Mouse (Mus musculus) MEL (cell line): ENCODE data around the gene Aknad1.

Experiments
- BHLHE40 ChIP-seq: IDR thresholded peaks from 2 replicates; pipeline ENCODE4 v1.6.1; 2012; ENCODE audit warnings: low read depth, mild to moderate bottlenecking, inconsistent platforms, low read length, improper control_type of control experiment, borderline replicate concordance
- CTCF ChIP-seq, 3 experiments: IDR thresholded peaks in 2 of 3; conservative IDR thresholded peaks in 1 of 3; 2 replicates each; pipeline ENCODE4 v1.5.1; 2011 to 2012; ENCODE audit warnings: low read length in 3 of 3, low read depth in 2 of 3, mild to moderate bottlenecking in 2 of 3, improper control_type of control experiment in 1 of 3, inconsistent platforms in 1 of 3, mixed read lengths in 1 of 3, moderate library complexity in 1 of 3; ENCODE audit not compliant: control insufficient read depth in 1 of 3, insufficient read depth in 1 of 3, poor library complexity in 1 of 3, severe bottlenecking in 1 of 3
- EP300 ChIP-seq, 2 experiments: IDR thresholded peaks; 2 replicates each; pipeline ENCODE4 v1.6.1; 2011; ENCODE audit warnings: improper control_type of control experiment in 2 of 2, low read length in 2 of 2, low read depth in 1 of 2, mild to moderate bottlenecking in 1 of 2
- MAFK ChIP-seq: IDR thresholded peaks from 2 replicates; pipeline ENCODE4 v1.6.1; 2011; ENCODE audit warnings: low read depth, mild to moderate bottlenecking, low read length, improper control_type of control experiment, borderline replicate concordance
- MAZ ChIP-seq: IDR thresholded peaks from 2 replicates; pipeline ENCODE4 v1.6.1; 2012; ENCODE audit warnings: low read depth, mild to moderate bottlenecking, inconsistent platforms, low read length, improper control_type of control experiment
- NELFE ChIP-seq: IDR thresholded peaks from 2 replicates; pipeline ENCODE4 v1.6.1; 2011; ENCODE audit warnings: low read depth, low read length, improper control_type of control experiment

DNA sequence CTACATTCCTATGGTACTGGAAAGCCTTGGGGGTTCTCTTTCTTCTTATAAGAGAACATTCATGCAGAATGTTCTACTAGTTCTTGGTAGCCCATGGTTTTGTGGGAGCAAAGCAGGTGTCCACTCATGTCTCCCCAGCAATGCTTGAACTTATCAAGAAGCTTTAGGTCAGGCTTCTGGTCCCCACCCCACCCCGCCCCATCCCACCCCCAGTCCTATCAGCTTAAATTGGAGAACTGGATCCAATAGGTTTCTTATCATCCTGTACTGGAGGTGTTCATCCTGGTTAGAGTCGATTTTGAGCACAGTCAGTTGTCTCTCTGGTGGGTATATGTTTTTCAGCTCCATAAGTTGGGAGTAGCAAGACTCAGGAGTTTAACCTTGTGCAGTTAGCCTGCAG is 16.1 kb downstream of the Aknad1 start:
- TF ChIP-seq MAZ (no peak), MAFK (no peak), EP300 (IDR thresholded peaks at IDR 0.05; ENCODE audit: low read depth in 1 of 2, low read length in 2 of 2) (no peak), NELFE (no peak), BHLHE40 (no peak), CTCF (IDR thresholded peaks at IDR 0.05 in 2 of 3, conservative IDR thresholded peaks at IDR 0.05 in 1 of 3; ENCODE audit: control insufficient read depth in 1 of 3, insufficient read depth in 1 of 3, low read depth in 2 of 3, low read length in 3 of 3, poor library complexity in 1 of 3, severe bottlenecking in 1 of 3) (no peak)
